Mouse (Mus musculus) adrenal gland, adult 2 months (tissue): ENCODE data around the gene Gm20388. TPM values are rescaled to one million over a fixed set of nuclear protein-coding genes. Genes with fewer than 3 reads are reported as not detected.

Source experiments
- DNase-seq: peaks from one replicate; pipeline ENCODE4 v3.0.0; 2021
- polyA plus RNA-seq: library from polyadenylated mRNA; depleted of rRNA; stranded (reverse); fragments of >200 nt; gene quantifications from 2 replicates; pipeline ENCODE4 v1.2.3, GENCODE M21; 2012
- total RNA-seq, 2 experiments: library from RNA; stranded (reverse); gene quantifications; 2 replicates each; pipeline ENCODE4 v1.2.3; 2021

Gm20388 gene
- total and polyA plus RNA-seq, 3 experiments = 5.9 to 50.1 (median 9.9) TPM

DNA sequence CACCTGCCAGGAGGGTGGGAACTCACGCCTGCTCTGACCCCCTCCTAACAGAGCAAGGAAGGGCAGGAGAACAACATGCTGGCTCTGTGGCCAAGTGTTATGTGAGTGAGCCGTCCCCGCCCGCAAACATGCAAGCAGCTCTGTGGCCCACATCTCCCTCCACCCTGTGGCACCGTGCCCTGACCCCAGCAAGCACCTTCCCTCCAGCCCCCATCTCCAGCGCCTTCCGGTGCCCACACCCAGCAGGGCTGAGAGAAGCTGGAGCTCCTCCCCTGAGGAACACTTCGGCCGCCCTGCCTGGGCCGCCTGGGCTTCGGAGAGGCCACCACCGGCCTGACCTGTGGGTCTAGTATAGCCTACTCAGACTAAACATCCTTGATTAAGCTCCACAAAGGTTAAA is 1535.5 kb downstream of the Gm20388 start:
- DNase-seq = no peak

DNA sequence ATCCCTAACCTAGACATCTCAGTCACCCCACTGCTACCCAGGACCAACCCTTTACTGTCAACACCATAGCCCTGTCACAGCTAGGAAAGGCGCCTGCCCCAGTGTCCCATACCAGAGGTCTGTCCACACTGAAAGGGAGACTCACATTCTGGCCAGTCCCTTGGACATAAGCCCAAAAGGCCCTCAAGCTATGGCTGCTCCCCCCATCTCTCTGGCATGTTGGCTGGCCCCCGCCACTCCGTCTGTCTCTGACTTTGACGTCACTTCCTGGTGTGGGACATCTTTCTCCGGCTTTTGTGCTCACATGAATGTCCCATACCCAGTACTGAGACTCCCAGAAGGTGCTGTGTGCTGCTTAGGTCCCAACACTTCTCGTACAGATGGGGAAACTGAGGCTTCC is 1536.2 kb downstream of the Gm20388 start:
- no peak for DNase-seq

DNA sequence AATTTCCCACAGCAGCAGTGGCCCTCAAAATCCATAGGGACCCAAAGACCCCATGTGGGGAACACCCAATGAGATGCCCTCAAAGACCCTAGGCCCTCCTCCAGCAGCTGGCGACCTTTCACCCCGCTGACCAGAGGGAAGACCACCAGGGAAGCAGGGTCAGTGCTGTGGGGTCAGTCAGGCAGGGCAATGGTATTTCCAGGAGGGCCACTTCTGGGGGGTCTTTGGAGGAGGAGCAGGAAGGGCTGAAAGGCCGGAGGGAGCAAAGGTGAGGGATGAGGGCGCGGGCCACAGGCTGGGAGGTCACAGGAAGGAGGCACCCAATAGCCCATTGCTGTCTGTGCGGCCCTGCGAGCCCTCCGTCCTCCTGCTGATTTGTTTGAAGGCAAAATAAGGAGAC is 1539.6 kb downstream of the Gm20388 start:
- DNase-seq = no peak

DNA sequence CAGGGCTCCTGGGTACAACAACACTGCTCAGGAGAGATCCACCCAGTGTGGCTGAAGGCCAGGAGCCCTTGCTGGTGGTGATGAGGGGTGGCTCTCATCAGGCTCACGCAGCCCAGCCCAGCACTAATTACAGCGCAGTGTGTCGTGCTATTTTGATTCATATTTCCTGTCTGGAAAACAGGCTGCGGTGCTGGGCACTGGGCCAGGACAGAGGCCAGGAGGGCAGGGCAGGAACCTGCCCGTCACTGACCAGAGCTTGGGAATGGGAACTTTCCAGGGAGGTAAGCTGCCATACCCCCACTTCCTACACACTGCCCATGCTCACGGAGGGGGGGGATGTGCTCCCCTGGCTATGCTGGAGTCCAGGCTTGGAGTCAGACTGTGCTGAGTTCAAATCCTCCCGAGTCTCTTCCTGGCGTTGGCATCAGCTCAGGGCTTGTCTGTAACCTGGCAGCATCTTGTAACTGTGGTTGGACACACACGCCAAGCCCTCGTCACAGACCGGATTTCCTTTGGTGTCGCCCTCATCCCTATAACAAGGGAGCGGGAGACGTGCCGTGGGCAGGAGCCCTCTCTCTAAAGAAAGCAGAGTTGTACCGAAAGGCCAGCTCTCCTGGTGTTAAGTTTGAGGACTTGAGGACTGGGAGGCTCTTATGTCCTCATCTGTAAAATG is 1540.9 kb downstream of the Gm20388 start:
- DNase-seq = peak; percentile 86

DNA sequence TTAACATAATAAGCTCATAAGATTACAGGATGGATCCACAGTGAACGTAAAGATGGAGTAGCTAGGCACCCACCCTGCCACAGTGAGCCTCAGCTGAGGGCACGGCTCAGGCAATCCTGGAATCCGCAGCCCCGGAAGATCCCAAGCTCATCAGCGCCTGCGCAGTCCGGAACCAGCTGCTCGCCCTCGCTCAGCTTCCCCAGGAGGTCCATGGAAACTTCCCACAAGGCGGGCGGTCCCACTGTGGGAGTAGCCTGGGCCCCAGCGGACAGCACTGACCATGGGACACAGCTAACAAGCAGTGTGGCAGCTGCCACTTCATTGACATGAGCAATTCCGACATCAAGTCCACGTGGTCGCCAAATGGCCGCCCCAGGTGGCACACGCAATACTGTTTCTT is 1544.1 kb downstream of the Gm20388 start:
- no peak for DNase-seq

DNA sequence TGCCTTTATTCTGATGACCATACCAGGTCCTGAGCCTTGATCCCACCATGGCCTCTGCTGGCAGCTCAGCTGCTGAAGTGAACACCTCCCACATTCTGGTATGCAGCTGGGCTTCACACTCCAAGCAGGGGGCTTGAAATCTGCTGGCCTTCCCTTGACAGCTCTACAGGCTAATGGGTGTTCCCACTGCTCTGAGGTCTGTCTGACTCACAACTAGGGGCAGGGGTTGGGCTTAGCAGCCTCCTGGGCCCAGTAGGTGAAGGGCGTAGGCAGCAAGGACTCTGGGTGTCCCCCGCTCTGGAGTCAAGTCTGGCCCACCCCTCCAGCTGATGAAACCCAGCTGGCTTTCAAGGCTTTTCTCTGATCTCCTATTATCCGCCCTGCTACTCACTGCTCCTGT is 1550.6 kb downstream of the Gm20388 start:
- peak; percentile 19 for DNase-seq

DNA sequence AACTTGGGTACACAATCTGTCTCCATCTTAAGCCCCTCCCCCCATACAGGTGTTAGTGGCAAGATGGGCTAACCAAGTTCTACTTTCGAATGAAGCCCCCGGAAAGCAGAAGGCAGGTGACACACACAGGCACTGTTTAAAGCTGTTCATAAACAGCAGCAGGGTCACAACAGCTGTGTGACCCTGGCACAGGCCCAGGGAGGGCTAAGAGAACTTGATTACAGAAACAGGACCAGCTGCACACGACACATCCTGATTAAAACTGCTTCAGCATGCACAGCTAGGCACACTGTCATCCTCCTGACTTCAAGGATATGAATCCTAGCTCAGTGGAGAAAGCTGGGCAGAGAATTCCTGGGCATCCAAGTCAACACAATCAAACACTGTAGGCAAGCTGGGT is 1551.5 kb downstream of the Gm20388 start:
- no peak for DNase-seq

DNA sequence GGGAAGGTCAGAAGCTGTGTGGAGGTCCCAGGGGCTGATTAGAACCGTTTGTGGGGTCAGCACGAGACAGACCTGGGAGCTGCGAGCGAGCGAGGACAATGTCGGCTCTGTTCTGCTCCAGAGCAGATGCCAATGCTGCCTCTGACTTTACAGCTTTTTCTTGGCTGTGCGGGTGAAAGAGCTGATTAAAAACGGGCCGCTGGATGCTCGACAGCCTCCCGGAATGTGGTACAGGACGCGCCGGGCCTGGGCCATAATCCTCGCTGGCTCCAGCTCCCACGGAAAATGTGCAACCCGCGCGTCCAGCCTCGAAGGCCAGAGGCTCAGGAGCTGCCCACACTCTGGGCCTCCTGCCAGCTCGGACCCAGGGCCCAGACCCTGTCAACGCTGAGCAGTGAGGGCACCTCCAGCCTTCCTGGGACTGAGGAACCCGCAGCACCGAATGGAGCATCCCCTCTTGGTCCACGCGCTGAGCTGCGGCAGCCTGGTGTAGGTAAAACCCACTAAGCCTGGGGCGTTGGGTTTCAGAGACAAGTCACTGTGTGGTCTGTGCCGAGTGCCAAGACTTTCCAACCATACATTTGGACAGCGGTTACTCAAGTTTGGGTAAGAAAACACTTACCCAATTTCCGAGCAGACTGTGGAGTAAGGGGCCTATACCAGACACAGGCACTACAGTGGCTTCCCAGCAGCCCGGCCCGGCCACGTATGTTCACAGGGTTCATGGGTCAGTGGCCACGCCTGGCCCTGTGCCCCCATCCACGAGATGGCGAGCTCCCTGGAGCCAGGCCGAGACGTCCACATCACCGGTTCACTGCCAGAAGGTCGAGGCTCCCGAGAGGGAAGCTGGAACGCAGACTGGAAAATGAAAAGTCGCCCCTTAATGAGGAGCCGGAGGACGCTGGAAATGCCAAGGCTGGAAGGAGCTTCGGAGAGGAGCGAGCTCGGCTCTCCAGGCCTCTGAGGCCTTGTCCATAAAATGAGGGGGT is 1557.7 kb downstream of the Gm20388 start:
- peak; percentile 54 for DNase-seq

DNA sequence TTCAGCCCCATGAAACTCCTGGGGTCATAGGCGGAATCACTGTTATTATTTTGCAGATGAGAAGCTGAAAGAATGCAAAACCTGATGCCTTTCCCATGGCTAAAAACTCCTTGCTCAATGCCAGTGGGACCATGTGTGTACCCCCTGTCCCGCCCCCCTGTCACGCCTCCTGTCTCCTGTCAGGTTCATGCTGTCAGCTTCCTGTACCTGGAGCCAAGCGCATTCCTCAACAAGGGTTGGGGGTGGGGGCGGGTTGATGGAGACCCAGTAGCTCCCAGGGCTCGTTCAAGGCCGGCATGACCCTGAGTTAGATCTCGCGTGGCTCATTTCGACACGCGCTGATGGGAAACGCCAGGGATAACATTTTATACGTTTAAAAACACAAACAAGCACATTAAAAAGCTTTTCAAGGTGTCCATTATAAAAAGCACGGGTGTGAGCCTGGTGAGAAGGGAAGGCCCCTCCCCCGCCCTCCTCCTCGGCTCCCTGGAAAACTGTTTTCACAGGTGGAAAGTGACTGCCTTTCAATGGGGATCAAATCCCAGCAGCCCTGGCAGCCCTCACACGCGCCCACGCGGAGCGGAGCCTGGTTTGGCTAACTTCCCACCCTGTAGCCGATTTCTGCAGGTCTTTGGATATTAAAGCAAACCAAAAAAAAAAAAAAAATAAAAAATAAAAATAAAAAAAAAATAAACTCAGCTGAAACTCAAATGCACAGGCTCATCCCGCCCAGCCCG is 1563.7 kb downstream of the Gm20388 start:
- no peak for DNase-seq

DNA sequence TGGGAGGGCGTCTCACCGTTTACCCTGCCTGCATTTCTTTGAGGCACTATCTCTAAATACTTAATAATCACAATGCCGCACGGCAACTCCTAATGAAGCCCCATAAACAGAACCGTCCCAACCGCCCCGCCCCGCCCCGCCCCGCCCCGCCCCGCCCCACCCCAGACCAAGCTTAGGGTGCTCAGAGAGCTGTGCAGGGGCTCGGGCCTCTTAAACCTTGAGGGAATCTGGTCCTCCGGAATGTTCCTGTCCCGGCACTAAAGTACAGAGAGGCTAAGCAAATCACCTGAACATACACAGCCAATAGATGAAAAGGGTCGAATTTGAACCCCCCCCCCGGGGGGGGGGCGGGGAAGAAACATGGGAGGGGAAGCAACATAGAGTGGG is 1564.2 kb downstream of the Gm20388 start:
- no peak for DNase-seq

DNA sequence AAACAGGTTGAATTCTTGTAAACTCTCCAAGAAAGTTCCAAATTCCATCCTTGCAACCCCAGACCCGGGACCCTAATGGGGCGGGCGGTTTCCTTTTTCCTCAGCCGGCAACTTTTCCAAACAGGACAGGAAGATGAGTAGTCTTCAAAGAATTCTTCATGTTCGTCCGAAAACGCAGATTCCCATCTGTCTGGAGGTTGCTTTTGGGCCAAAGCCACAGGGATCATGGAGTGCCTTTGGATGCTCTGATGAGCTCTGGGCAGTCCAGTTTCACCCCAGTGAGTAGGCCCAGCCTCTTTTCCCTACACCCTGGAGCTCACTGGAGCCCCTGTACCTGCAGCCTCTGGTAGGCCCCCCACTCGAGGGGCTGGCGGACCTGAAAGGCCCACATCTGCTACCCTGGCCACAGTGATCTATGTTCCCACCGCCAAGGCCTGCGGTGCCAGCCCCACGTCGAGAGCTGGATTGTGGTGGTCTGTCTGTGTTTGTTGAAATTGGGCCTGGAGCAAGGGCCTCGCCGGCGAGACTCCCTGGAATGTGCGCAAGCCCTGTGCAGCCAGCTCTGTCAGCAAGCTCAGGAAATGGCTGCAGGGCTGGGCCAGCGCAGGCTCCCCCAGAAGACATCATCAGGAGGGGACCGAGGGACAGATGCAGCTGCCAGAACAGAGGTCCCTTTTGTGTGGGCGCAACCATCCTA is 1567.4 kb downstream of the Gm20388 start:
- no peak for DNase-seq

DNA sequence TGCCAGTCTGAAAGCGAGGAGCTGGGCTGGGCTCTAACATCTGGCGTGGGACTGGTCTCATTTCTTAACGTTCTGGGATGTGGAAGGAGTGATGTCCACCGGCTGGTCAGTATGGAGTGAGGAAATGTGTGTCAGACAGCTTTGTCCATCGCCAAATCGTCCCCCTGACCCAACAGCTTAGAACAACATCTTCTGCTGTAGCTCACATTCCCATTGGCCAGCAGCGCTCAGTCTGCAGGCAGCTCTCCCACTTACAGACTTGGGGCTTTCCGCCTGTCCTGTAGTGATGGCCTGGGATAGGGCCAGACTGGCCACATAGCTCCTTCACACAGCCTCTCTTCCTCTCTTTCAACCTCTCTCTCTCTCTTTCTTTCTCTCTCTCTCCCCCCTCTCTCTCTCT is 1568.5 kb downstream of the Gm20388 start:
- no peak for DNase-seq

DNA sequence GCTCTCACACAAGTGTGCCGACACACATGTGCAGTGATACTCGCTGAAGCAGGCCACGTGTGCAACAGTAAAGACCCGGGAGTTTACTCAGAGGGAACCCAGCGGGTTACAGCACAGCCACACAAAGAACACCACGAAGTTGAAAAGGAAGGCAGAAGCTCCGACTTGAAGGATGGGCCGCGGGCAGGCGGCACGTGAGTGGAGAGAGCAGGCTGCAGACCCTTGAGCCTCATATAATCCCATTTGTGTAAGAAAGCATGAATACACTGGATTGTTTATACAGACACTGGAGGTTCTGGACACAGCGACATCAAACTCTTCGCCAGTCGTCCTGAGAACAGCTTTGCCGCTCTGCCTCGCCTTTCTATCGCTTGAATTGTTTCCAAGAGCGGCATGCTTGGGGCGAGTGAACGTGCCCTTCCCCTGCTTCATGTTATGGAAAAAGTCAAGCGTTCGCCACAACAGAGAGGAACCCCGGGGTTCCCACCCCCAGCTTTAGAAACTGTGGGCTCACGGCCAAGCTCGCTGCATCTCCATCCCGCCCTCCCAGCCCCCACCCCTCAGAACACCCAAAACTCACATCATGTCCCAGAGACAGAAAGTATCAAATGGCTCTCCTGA is 1569.9 kb downstream of the Gm20388 start:
- no peak for DNase-seq

DNA sequence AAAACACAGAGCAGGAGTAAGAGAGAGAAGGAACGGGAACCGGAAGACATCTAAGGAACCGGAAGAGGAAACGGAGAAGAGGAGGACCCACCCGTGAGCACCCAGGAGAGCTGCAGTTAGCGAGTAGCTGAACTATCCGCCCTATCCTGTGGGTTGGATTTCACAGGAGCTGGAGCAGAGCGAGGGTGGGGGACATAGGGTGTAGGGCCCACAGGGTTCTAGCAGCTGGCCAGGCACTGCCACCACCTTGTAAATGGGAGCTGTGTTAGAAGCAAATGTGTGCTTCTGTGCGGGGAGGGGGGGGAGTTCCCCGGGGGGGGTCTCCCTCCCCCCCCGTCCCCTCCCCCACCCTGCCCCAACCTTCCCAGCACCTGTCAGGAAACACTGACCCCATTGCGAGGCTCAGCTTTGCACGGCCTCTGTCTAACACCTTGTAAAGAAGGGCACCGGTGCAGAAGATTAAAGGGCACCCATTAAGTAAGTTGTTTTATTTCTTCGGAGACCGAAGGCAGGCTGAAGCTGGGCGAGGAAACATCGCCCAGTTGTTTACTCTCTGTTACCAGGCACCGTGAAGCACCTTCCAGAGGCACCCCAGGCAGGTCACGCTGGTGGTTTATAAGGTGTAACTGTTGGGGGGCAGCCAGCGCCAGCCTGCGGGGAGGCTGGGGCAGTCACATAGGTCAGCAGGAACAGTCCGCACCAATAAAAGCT is 1573.6 kb downstream of the Gm20388 start:
- DNase-seq = no peak

DNA sequence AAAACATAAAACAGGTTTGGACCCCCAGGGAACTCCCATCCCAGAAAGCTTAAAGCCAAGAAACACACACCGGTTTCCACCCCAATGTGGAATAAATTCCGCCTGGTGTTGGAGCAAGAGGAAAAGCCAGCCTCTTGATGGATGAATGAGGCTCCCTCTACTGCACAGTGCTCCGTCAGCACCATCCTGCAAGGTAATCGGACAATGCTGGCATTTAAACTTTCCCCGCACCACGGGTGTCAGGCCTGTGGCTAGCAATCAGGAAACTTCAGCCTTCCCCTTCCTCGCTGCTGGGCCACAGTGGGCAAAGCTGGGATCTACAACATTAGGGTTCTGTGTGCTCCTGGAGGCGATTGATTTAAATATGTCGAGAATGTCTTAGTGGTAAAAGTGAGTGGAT is 1581.0 kb downstream of the Gm20388 start:
- DNase-seq = no peak

DNA sequence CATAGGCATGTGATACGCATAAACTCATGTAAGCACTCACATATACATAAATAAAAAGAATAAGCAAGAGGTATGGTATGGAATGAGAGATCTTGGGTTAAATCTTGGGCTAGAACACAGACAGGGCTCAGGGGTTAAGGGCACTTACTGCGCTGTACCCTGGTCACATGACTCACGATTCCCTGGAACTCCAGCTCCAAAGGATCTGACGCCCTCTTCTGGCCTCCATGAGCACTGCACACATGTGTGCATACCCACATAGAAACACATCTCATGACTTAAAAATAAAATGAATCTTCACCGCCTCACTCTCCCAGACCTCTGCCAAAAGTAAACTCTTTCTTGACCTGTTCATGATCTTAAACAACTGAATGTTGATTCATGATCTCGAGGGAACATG is 1587.0 kb downstream of the Gm20388 start:
- no peak for DNase-seq

DNA sequence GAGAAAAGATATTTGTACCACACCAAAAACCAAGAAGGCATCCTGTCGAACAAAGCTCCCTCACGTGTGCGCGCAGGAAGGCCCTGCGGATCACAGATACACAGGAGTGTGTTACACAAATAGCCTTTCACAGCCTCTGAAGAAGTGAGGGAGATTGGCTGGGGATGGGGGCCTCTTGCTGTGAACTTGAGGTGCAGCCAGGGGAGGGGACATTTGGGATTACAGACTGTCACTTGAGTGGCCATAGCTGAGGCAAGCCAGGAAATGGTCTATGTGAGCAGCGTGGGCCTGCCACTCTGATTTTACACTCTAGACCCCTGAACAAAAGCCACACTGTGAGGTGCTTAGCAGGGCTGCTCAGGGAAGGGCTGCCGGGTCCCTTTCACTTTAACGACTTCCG is 1601.1 kb downstream of the Gm20388 start:
- no peak for DNase-seq

DNA sequence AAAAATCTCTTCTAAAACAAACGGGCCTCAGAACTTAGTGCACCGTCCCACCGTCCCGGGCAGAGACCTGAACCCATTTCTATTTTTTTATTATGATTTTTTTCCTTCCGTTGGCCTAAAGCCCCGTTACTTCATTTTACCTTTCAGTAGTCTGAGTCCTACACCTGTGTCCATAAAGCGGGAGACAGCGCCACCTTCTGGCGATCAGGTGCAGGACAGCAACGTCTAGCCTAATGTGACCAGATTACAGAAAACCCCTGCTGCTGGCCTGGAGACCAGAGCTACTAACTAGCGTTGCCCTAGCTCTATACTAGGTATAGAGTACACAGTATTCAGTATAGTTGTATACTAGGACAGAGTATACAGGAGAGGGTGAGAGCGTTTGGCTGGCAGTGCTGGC is 1602.8 kb downstream of the Gm20388 start:
- DNase-seq = peak; percentile 74

DNA sequence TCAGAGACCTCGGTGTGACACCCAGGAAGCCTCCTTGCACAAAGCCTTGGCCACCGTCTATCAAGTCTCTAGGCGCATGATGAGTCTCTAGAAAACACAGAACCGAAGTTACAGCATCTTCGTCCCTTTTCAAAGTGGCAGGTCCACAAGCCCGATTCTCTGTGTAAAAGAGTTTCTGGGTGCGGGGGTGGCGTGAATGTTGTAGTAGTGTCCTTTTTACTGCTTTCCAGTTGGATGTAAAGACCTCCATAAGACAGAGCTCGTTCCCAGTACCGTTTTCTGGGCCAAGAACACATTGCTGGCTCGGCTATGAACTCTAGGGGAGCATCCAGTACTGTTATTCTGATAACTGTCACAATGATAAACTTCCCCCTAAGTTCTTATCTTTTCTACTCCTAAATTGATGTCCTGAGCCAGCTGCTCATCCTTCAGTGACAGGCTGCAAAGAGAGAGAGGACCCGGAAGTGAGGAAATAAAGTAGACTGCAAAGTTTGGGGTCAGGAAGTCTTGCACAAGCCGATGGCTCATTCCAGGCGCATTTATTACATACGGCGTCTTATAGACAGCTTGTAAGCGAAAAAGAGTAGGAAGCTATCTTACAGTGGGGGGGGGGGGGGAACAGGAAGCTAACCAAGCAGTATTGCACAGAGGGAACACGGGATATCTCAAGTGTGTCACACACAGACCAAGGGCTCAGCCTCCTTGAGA is 1614.6 kb downstream of the Gm20388 start:
- no peak for DNase-seq
